Mouse (Mus musculus): ENCODE data around the gene Tmem121b. TPM values are rescaled to one million over a fixed set of nuclear protein-coding genes. Genes with fewer than 3 reads are reported as not detected.

The Tmem121b gene
- polyA plus RNA-seq, 1 experiment from 2014 or later = 3.0 TPM

DNA sequence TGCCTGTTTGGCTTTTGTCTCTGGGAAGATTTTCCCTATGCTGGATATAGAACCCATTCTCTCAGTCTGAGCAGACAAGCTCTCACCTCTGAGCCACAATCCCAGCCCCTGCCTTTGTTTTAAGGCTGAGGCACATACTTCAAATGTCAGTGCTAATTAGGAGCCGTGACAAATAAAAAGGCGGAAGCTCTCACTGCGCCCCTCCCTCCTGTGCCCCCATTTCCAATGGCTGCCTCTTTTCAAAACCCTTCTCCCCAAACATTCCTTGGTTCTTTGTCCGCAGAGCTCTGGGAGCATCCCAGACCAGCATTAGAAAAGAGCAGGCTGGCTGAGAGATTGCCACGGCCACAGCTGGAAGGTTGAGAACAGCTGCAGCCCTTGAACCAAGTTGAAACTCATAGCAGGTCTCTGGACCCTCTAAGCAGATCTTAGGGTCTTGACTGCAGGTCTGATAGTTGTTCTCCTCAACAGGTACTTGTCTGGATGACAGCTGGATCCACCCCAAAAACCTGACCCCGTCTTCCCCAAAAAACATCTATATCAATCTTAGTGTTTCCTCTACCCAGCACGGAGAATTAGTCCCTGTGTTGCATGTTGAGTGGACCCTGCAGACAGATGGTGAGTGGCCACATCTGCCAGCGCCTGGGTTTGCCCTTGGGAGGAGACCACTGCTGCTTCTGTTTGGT, 21.0 kb downstream of the Tmem121b start:
- peak overlapping the region; percentile 9; the same call in 1 of the 2 replicates for H3K4me2 ChIP-seq (replicated peaks)
- H3K27ac ChIP-seq = peak overlapping the region; percentile 76
- H3K9ac ChIP-seq (replicated peaks) = no peak overlapping the region
- no peaks in the 10 kb centered on the region for H3K36me3 ChIP-seq
- 11% methylated on average over 8 of the region's 8 CpGs for WGBS
- ATAC-seq = peak; percentile 66
- H3K4me1 ChIP-seq (replicated peaks) = peaks cover 30% of the 10 kb centered on the region
- H3K4me3 ChIP-seq (replicated peaks) = no peak overlapping the region
- H3K27me3 ChIP-seq = no peaks in the 10 kb centered on the region
- no peaks in the 10 kb centered on the region for H3K9me3 ChIP-seq

GRCm38 (mm10) chr6:120471991-120472441, 21.6 kb downstream of the Tmem121b start:
- ATAC-seq = peak; percentile 89
- H3K36me3 ChIP-seq = no peaks in the 10 kb centered on the region
- H3K27me3 ChIP-seq = no peaks in the 10 kb centered on the region
- H3K4me2 ChIP-seq (replicated peaks) = peak overlapping the region; percentile 9; the same call in 1 of the 2 replicates
- H3K9me3 ChIP-seq = no peaks in the 10 kb centered on the region
- peaks cover 30% of the 10 kb centered on the region for H3K4me1 ChIP-seq (replicated peaks)
- WGBS = 2% methylated on average over 5 of the region's 5 CpGs
- peak overlapping the region; percentile 76 for H3K27ac ChIP-seq
- H3K9ac ChIP-seq (replicated peaks) = 0 out of 2 replicates have a peak overlapping the region, but pooled peaks have one; percentile 20
- H3K4me3 ChIP-seq (replicated peaks) = no peak overlapping the region

DNA sequence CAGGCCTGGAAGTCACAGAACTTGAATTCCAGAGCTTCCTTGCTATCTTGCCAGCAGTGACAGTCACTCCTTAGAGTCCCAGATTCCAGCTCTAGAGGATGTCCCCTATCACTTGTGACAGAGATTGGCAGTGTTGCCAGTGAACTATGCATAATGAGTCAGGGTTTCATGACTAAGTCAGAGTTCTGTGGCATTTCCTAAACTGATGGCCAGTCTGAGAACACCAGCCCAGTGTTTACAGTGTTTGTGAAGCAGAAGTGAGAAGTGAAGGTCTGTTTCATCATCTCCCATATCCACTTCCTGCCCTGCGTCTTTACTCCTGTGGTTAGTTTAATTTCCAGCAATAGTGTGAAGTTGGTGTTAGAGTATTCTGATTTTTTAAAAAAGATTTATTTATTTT, 22.9 kb downstream of the Tmem121b start:
- H3K27me3 ChIP-seq = 0 out of 2 replicates have a peak, but pooled peaks cover 3% of the 10 kb centered on the region
- H3K27ac ChIP-seq = no peak overlapping the region
- H3K36me3 ChIP-seq = no peaks in the 10 kb centered on the region
- H3K9me3 ChIP-seq = no peaks in the 10 kb centered on the region
- peaks cover 30% of the 10 kb centered on the region for H3K4me1 ChIP-seq (replicated peaks)
- H3K9ac ChIP-seq (replicated peaks) = no peak overlapping the region
- no peak for ATAC-seq
- 94% methylated on average over 1 of the region's 1 CpGs for WGBS
- no peak overlapping the region for H3K4me3 ChIP-seq (replicated peaks)
- no peak overlapping the region for H3K4me2 ChIP-seq (replicated peaks)

DNA sequence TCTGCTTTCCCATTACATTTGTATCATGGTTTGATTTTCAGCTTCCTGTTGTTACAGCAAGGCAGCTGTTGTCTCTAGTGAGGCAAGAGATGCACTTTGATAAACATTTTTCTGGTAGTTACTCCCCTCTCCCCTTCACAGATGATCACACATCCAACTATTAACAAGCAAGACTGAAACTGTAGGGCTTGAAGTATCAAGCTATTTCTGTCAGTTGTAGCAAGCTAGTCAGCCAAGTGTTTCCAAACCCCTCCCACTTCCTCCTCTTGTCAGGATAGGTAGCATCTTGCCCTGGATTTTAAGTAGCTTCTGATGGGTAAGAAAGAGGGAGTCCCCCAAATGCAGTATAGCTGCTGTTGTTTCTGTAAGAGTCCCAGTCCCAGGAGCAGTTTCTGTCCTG, 23.8 kb downstream of the Tmem121b start:
- H3K4me2 ChIP-seq (replicated peaks) = no peak overlapping the region
- no peak overlapping the region for H3K9ac ChIP-seq (replicated peaks)
- no peak overlapping the region for H3K4me3 ChIP-seq (replicated peaks)
- H3K27me3 ChIP-seq = peaks cover 12% of the 10 kb centered on the region
- H3K4me1 ChIP-seq (replicated peaks) = peaks cover 30% of the 10 kb centered on the region
- no peaks in the 10 kb centered on the region for H3K36me3 ChIP-seq
- no peak for ATAC-seq
- H3K9me3 ChIP-seq = no peaks in the 10 kb centered on the region
- no peak overlapping the region for H3K27ac ChIP-seq

DNA sequence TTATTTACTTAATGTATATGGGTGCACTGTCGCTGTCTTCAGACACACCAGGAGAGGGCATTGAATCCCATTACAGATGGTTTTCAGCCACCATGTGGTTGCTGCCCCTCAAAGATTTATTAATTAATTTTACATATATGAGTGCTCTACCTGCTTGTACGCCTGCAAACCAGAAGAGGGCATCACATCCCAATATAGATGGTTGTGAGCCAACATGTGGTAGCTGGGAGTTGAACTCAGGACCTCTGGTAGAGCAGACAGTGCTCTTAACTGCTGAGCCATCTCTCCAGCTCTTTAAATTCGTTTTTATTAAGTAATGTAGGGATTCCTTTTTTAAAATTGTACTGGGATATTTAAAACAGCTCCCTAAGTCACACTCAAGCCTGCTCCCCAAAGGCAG, 24.3 kb downstream of the Tmem121b start:
- H3K4me2 ChIP-seq (replicated peaks) = no peak overlapping the region
- H3K9me3 ChIP-seq = no peaks in the 10 kb centered on the region
- H3K4me1 ChIP-seq (replicated peaks) = peaks cover 28% of the 10 kb centered on the region
- H3K27me3 ChIP-seq = peaks cover 17% of the 10 kb centered on the region
- H3K9ac ChIP-seq (replicated peaks) = no peak overlapping the region
- no peak for ATAC-seq
- no peak overlapping the region for H3K27ac ChIP-seq
- no peaks in the 10 kb centered on the region for H3K36me3 ChIP-seq
- WGBS = 77% methylated on average over 3 of the region's 3 CpGs
- no peak overlapping the region for H3K4me3 ChIP-seq (replicated peaks)

DNA sequence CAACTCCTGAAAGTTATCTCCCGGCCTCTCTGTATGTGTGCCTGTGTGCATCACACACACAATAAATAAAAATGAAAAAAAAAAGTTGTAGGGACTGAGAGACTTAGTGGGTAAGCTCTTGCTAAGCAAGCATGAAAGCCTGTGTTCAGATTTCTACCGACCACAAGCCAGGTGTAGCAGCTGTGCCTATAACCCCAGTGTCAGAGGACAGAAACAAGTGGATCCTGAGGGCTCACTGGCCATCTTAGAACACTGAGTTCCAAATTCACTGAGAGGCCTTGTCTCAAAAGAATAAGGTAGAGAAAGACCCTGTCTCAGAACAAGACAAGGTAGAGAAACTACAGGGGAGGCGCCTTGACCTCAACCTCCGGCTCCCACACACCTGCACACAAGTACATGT, 25.3 kb downstream of the Tmem121b start:
- whole genome bisulfite sequencing = 93% methylated on average over 4 of the region's 4 CpGs
- peaks cover 27% of the 10 kb centered on the region for H3K27me3 ChIP-seq
- H3K9ac ChIP-seq (replicated peaks) = no peak overlapping the region
- H3K36me3 ChIP-seq = no peaks in the 10 kb centered on the region
- no peaks in the 10 kb centered on the region for H3K9me3 ChIP-seq
- H3K4me3 ChIP-seq (replicated peaks) = no peak overlapping the region
- no peak for ATAC-seq
- H3K4me2 ChIP-seq (replicated peaks) = no peak overlapping the region
- no peak overlapping the region for H3K27ac ChIP-seq
- H3K4me1 ChIP-seq (replicated peaks) = peaks cover 28% of the 10 kb centered on the region

GRCm38 (mm10) chr6:120466609-120467329, 26.8 kb downstream of the Tmem121b start:
- Histone ChIP-seq H3K4me3 (replicated peaks) (no peak overlapping the region), H3K9me3 (no peaks in the 10 kb centered on the region), H3K4me1 (replicated peaks) (peaks cover 17% of the 10 kb centered on the region), H3K27ac (no peak overlapping the region), H3K36me3 (no peaks in the 10 kb centered on the region), H3K4me2 (replicated peaks) (no peak overlapping the region), H3K9ac (replicated peaks) (no peak overlapping the region), H3K27me3 (peaks cover 42% of the 10 kb centered on the region)
- ATAC-seq = no peak
- 84% methylated on average over 10 of the region's 10 CpGs for WGBS

GRCm38 (mm10) chr6:120465393-120465792, 28.2 kb downstream of the Tmem121b start:
- no peak overlapping the region for H3K4me2 ChIP-seq (replicated peaks)
- no peaks in the 10 kb centered on the region for H3K9me3 ChIP-seq
- no peak overlapping the region for H3K27ac ChIP-seq
- peaks cover 51% of the 10 kb centered on the region for H3K27me3 ChIP-seq
- H3K36me3 ChIP-seq = no peaks in the 10 kb centered on the region
- H3K9ac ChIP-seq (replicated peaks) = no peak overlapping the region
- 43% methylated on average over 4 of the region's 4 CpGs for WGBS
- no peak for ATAC-seq
- H3K4me3 ChIP-seq (replicated peaks) = no peak overlapping the region
- peaks cover 14% of the 10 kb centered on the region for H3K4me1 ChIP-seq (replicated peaks)

DNA sequence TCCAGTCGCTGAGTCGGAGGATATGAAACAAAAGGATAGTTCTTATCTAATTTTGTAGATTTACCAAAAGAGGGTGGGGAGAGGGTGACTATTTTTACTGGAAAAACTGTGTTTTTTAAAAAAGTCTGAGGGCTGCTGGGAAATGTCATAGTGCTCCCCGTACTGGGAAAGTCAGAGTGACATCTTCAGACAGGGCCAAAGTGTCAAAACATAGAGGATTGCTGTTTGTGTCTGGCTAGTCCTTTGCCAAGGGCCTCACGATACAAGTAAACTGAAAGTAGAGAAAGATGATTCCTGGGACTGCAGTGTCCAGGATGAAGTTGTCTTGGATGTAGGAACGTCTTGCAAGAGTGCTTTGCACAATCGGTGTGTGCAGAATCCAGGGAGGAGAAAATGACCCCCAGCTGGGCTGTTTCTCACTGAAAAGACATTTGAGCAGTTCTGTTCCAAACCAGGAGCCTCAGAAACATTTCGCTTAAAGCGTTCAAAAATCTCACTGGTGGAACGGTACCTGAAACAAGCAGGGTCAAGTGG, 29.1 kb downstream of the Tmem121b start:
- Histone ChIP-seq H3K36me3 (no peaks in the 10 kb centered on the region), H3K4me3 (replicated peaks) (peak overlapping the region; percentile 53), H3K9me3 (no peaks in the 10 kb centered on the region), H3K27ac (no peak overlapping the region), H3K27me3 (peaks cover 51% of the 10 kb centered on the region), H3K4me1 (replicated peaks) (peaks cover 14% of the 10 kb centered on the region), H3K9ac (replicated peaks) (no peak overlapping the region), H3K4me2 (replicated peaks) (peak overlapping the region; percentile 65)
- WGBS = 53% methylated on average over 9 of the region's 9 CpGs
- no peak for ATAC-seq

DNA sequence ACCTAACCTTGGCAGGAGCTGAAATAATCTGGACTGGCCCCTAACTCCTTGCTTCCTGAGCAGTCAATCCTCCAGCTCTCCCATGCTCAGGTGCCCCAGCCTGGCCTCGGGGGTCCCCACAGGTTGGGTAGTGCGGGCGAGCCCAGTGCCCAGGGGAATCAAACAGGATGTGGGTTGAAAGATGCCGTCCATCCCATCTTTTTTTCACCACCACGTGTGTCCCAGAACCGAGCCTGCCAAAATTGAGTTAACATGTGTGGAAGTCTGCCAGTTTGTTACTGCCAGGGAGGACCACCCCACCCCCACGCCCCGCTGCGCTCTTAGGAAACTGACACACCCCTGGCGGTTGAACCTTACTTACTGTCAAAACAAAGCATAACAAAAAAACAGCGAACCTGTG, 29.7 kb downstream of the Tmem121b start:
- ATAC-seq = peak; percentile 21; the same call in 1 of the 2 replicates
- no peak overlapping the region for H3K27ac ChIP-seq
- no peaks in the 10 kb centered on the region for H3K36me3 ChIP-seq
- H3K4me3 ChIP-seq (replicated peaks) = peak overlapping the region; percentile 53
- 7% methylated on average over 11 of the region's 11 CpGs for WGBS
- peaks cover 51% of the 10 kb centered on the region for H3K27me3 ChIP-seq
- H3K4me1 ChIP-seq (replicated peaks) = peaks cover 14% of the 10 kb centered on the region
- no peaks in the 10 kb centered on the region for H3K9me3 ChIP-seq
- peak overlapping the region; percentile 68 for H3K9ac ChIP-seq (replicated peaks)
- peak overlapping the region; percentile 65 for H3K4me2 ChIP-seq (replicated peaks)

DNA sequence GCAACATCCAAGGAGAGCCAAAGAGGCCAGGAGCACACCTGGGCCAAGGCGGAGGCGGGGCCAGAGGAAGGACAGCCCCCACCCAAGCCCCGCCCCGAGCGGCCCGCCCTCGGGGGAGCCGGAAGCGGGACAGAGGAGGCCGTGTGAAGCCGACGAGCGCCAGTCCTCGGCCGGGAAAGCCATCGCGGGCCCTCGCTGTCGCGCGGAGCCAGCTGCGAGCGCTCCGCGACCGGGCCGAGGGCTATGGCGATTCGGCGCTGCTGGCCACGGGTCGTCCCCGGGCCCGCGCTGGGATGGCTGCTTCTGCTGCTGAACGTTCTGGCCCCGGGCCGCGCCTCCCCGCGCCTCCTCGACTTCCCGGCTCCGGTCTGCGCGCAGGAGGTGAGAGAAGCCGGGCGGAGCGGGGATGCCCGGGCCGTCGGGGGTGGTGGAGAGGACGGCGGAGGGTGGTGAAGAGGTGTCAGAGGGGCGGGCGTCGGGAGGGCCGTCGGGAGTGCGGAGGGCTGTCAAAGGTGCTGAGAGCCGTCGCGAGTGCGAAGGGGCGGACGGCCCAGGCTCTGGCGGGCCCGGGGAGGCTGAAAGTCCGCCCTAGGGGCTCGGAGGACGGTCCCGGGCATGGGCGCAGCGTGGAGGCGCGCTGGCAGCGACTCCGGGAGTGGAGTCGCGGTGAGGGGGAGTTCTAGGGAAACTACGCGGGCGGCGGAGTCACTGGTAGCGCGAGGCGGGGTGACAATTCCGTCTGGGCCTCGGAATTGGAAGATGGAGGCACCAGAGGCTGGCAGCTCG, 30.3 kb downstream of the Tmem121b start, which contains the start of gene Il17ra:
TSS of gene Il17ra (plus strand) at position 162 of the 786 bp plus-strand sequence.
- Histone ChIP-seq H3K9me3 (no peaks in the 10 kb centered on the region), H3K9ac (replicated peaks) (peak within 1 kb of the TSS; percentile 68), H3K27me3 (peaks cover 51% of the 10 kb centered on the region), H3K4me3 (replicated peaks) (peak within 1 kb of the TSS; percentile 53), H3K4me2 (replicated peaks) (peak within 1 kb of the TSS; percentile 65), H3K4me1 (replicated peaks) (peaks cover 14% of the 10 kb centered on the region), H3K27ac (no peak within 1 kb of the TSS), H3K36me3 (no peaks in the 10 kb centered on the region)
- under 1% methylated on average over 89 of the region's 90 CpGs for WGBS
- ATAC-seq = peak; percentile 88
